10 mouse cellular contexts compared by ENCODE assay signal in the genomic region with DNA sequence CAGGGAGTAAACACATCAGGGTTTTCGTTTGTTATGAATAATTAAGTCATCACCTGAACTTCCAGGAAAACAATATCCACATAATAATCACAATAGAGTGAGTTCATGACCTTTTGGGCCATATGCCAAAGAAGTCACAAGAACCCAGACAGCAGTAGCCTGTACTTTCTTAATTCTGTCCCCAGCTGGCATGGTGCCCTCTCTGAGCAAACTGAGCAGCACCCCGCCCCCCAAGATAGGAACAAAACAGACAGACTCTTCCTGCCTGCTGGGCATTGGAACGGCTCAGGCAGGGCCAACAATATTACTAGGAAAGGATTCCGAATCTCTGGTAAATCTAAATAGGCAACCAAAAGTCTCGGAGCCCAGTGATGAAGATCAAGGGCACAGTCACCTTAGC. TPM values are rescaled to one million over a fixed set of nuclear protein-coding genes. Genes with fewer than 3 reads are reported as not detected.
A peak's percentile ranks its signal among the peaks of the same experiment; 100 is the strongest.
DNase-seq lines count a peak whose midpoint lies in the region; ATAC-seq lines count a peak whose summit lies in the region.
"Had no signal": no experiment of that assay in that cellular context is flagged by ENCODE, and none has a peak within 500 bp of the region (broad histone marks: within the 10 kb centered on the region; RNA-seq: fewer than 3 reads in every experiment).

No protein-coding gene starts in this region.

- 62% methylated on average over 5 of the region's 5 CpGs for WGBS in hindbrain, embryonic 14.5 days
- WGBS in hindbrain, embryonic 11.5 days: 79% methylated on average over 5 of the region's 5 CpGs
- WGBS in heart, embryonic 15.5 days: 44% methylated on average over 5 of the region's 5 CpGs

- no peaks in the 10 kb centered on the region for H3K36me3 ChIP-seq in hindbrain, embryonic 14.5 days (replicated peaks; ENCODE audit: control insufficient read depth, insufficient read depth)
- H3K36me3 ChIP-seq in hindbrain, embryonic 11.5 days (ENCODE audit: control insufficient read depth, insufficient read depth, low read length): no peaks in the 10 kb centered on the region
- H3K36me3 ChIP-seq in heart, embryonic 15.5 days: no peaks in the 10 kb centered on the region
- H3K36me3 ChIP-seq: hindbrain, embryonic 15.5 days had no signal

- ATAC-seq in hindbrain, embryonic 14.5 days (ENCODE audit: low FRiP score): no peak
- ATAC-seq in hindbrain, embryonic 11.5 days (ENCODE audit: low FRiP score): no peak
- ATAC-seq in heart, embryonic 15.5 days (replicated peaks; ENCODE audit: insufficient number of reproducible peaks, insufficient read depth, low FRiP score, low read depth): 0 out of 2 replicates have a peak, but pooled peaks have one; percentile 21
- ATAC-seq: forebrain, embryonic 16.5 days had no signal

- DNase-seq in hindbrain, embryonic 14.5 days (ENCODE audit: low spot score): peak; percentile 30
- no peak for DNase-seq in hindbrain, embryonic 11.5 days (ENCODE audit: low spot score)
- peak; percentile 46 for DNase-seq in retina, postnatal 1 day
- DNase-seq in retina, embryonic 14.5 days (ENCODE audit: low spot score): no peak
- DNase-seq in lung, postnatal 4 days: peak; percentile 47 to 52
- DNase-seq in embryo, embryonic 10.5 days (ENCODE audit: low spot score): no peak
- no peak for DNase-seq in liver

- no peak overlapping the region for H3K9ac ChIP-seq in hindbrain, embryonic 14.5 days
- H3K9ac ChIP-seq in hindbrain, embryonic 11.5 days (ENCODE audit: low read depth, low read length): no peak overlapping the region
- no peak overlapping the region for H3K9ac ChIP-seq in heart, embryonic 15.5 days
- H3K9ac ChIP-seq: hindbrain, embryonic 15.5 days had no signal

- H3K4me3 ChIP-seq in hindbrain, embryonic 14.5 days (replicated peaks; ENCODE audit: low read length): no peak overlapping the region
- no peak overlapping the region for H3K4me3 ChIP-seq in hindbrain, embryonic 11.5 days (ENCODE audit: low read depth, low read length)
- no peak overlapping the region for H3K4me3 ChIP-seq in heart, embryonic 15.5 days
- H3K4me3 ChIP-seq: hindbrain, embryonic 15.5 days had no signal

- no peak overlapping the region for H3K27ac ChIP-seq in hindbrain, embryonic 14.5 days
- H3K27ac ChIP-seq in hindbrain, embryonic 11.5 days (ENCODE audit: low read depth, low read length): no peak overlapping the region
- no peak overlapping the region for H3K27ac ChIP-seq in heart, embryonic 15.5 days
- H3K27ac ChIP-seq: hindbrain, embryonic 15.5 days had no signal

- H3K27me3 ChIP-seq in hindbrain, embryonic 14.5 days (ENCODE audit: control insufficient read depth, insufficient read depth, low read length): 0 out of 2 replicates have a peak, but pooled peaks cover 3% of the 10 kb centered on the region
- H3K27me3 ChIP-seq in hindbrain, embryonic 11.5 days (ENCODE audit: control insufficient read depth, insufficient read depth, low read length): no peaks in the 10 kb centered on the region
- no peaks in the 10 kb centered on the region for H3K27me3 ChIP-seq in heart, embryonic 15.5 days
- H3K27me3 ChIP-seq: hindbrain, embryonic 15.5 days had no signal

- no peak overlapping the region for H3K4me2 ChIP-seq in hindbrain, embryonic 14.5 days (replicated peaks)
- H3K4me2 ChIP-seq in hindbrain, embryonic 11.5 days (replicated peaks; ENCODE audit: low read depth, low read length): no peak overlapping the region
- no peak overlapping the region for H3K4me2 ChIP-seq in heart, embryonic 15.5 days
- H3K4me2 ChIP-seq: hindbrain, embryonic 15.5 days had no signal

- H3K4me1 ChIP-seq in hindbrain, embryonic 14.5 days (replicated peaks; ENCODE audit: control insufficient read depth, insufficient read depth, low read length): 0 out of 2 replicates have a peak, but pooled peaks cover 6% of the 10 kb centered on the region
- H3K4me1 ChIP-seq in hindbrain, embryonic 11.5 days (replicated peaks; ENCODE audit: control insufficient read depth, insufficient read depth, low read length): no peaks in the 10 kb centered on the region
- H3K4me1 ChIP-seq in heart, embryonic 15.5 days (replicated peaks): peaks cover 31% of the 10 kb centered on the region

- no peaks in the 10 kb centered on the region for H3K9me3 ChIP-seq in hindbrain, embryonic 14.5 days (ENCODE audit: control insufficient read depth, low read length)
- no peaks in the 10 kb centered on the region for H3K9me3 ChIP-seq in hindbrain, embryonic 11.5 days (ENCODE audit: control insufficient read depth, low read length)
- H3K9me3 ChIP-seq in heart, embryonic 15.5 days (replicated peaks): no peaks in the 10 kb centered on the region
- H3K9me3 ChIP-seq: hindbrain, embryonic 15.5 days had no signal

RNA-seq across cellular contexts. Expression of a gene that starts 51.9 kb away (rescaled TPM):
- polyA plus RNA-seq in hindbrain, embryonic 14.5 days (2014; fragmentation: Nextera tagmentation; extraction: Ambion mirVana): 0.11 and 0.12 TPM in 2 replicates
- 0.14 and 0.24 TPM in 2 replicates for polyA plus RNA-seq in hindbrain, embryonic 11.5 days (2014; fragmentation: Nextera tagmentation; extraction: Ambion mirVana)
- 0.72 and 0.81 TPM in 2 replicates for polyA plus RNA-seq in heart, embryonic 15.5 days (2015; fragmentation: Nextera tagmentation; extraction: Ambion mirVana)

Comparison
In these comparisons a context has a peak if more than half of its experiments do, and no peak if none do; other contexts are left out.
1. DNase-seq: peak in hindbrain, embryonic 14.5 days (single experiment), retina, postnatal 1 day (single experiment) and lung, postnatal 4 days (2 of 2); none in hindbrain, embryonic 11.5 days (single experiment), retina, embryonic 14.5 days (single experiment), embryo, embryonic 10.5 days (single experiment) and liver (single experiment).